Mouse (Mus musculus): Measurements from ENCODE around the gene Cds1. TPM values are rescaled to one million over a fixed set of nuclear protein-coding genes. Genes with fewer than 3 reads are reported as not detected.

Gene Cds1
- polyA plus RNA-seq, 1 experiment from 2014 or later = 2.5 TPM

DNA sequence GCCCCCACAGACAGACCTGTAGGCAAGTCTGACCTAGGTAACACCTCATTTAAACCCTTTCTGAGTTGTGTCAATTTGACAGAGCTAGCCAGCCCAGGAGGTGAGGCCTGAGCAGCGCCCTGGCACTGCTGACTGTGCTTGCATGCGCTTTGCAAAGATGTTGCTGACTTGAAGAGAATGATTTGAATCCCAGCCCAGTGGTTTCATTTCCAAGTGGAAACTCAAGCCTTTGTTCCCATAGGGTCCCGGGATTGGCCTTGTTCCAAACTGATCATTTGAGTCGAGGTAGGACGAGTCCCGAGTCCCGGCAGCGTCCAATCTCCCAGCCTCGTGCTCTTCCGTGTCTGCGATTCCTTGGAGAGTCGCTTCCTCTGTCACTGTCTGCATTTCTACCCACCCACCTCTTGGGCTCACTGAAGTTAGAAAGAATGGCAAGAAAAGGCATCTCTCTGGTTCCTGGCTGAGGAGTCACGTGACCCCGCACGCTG, 14.5 kb downstream of the Cds1 start:
- 87% methylated on average over 15 of the region's 15 CpGs for WGBS

GRCm38 (mm10) chr5:101780918-101781317, 16.0 kb downstream of the Cds1 start:
- 83% methylated on average over 4 of the region's 4 CpGs for WGBS
- Histone ChIP-seq H3K4me3 (no peak overlapping the region), H3K27me3 (no peaks in the 10 kb centered on the region), H3K9me3 (no peaks in the 10 kb centered on the region), H3K4me1 (no peaks in the 10 kb centered on the region), H3K9ac (no peak overlapping the region), H3K27ac (no peak overlapping the region), H3K36me3 (no peaks in the 10 kb centered on the region), H3K4me2 (replicated peaks) (no peak overlapping the region)
- ATAC-seq (ENCODE audit: insufficient number of reproducible peaks, insufficient read depth, low FRiP score, low TSS enrichment) = no peak

More for the DNA sequence above, 14.5 kb downstream of the Cds1 start:
- no peaks in the 10 kb centered on the region for H3K4me1 ChIP-seq
- H3K36me3 ChIP-seq = no peaks in the 10 kb centered on the region
- no peaks in the 10 kb centered on the region for H3K27me3 ChIP-seq
- ATAC-seq (ENCODE audit: insufficient number of reproducible peaks, insufficient read depth, low FRiP score, low TSS enrichment) = no peak
- H3K4me2 ChIP-seq (replicated peaks) = no peak overlapping the region
- H3K9me3 ChIP-seq = no peaks in the 10 kb centered on the region
- no peak overlapping the region for H3K4me3 ChIP-seq
- H3K9ac ChIP-seq = no peak overlapping the region
- H3K27ac ChIP-seq = no peak overlapping the region

GRCm38 (mm10) chr5:101784328-101784727, 19.4 kb downstream of the Cds1 start:
- no peaks in the 10 kb centered on the region for H3K27me3 ChIP-seq

DNA sequence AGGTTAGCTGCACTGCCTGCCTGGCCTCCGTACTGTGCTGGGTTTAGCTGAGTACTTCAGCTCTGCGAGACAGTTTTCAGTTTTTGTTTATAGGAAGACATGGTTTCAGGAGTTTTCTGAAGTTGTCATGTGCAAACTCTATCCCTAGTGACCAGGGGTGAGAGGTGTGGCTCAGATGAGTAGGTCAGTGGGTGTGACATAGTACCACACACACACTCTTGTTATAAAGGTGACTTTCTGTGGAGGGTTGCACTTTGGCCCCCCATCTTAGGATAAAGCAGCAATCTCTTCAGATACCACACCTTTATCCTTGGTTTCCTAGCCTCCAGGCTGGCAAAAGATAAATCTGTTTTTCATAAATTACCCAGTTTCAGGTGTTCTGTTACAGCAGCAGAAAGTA, 19.9 kb downstream of the Cds1 start:
- Histone ChIP-seq H3K4me3 (no peak overlapping the region), H3K4me1 (no peaks in the 10 kb centered on the region), H3K9me3 (no peaks in the 10 kb centered on the region), H3K9ac (no peak overlapping the region), H3K4me2 (replicated peaks) (no peak overlapping the region), H3K27me3 (no peaks in the 10 kb centered on the region), H3K36me3 (no peaks in the 10 kb centered on the region), H3K27ac (no peak overlapping the region)
- 85% methylated on average over 2 of the region's 2 CpGs for WGBS
- ATAC-seq (ENCODE audit: insufficient number of reproducible peaks, insufficient read depth, low FRiP score, low TSS enrichment) = no peak

More at GRCm38 (mm10) chr5:101784328-101784727, 19.4 kb downstream of the Cds1 start:
- H3K4me1 ChIP-seq = no peaks in the 10 kb centered on the region
- H3K9ac ChIP-seq = no peak overlapping the region
- no peak overlapping the region for H3K4me2 ChIP-seq (replicated peaks)
- no peaks in the 10 kb centered on the region for H3K9me3 ChIP-seq
- H3K4me3 ChIP-seq = no peak overlapping the region
- 73% methylated on average over 3 of the region's 3 CpGs for WGBS
- no peaks in the 10 kb centered on the region for H3K36me3 ChIP-seq
- no peak overlapping the region for H3K27ac ChIP-seq
- no peak for ATAC-seq (ENCODE audit: insufficient number of reproducible peaks, insufficient read depth, low FRiP score, low TSS enrichment)

- WGBS = 63% methylated on average over 4 of the region's 4 CpGs
- no peak overlapping the region for H3K4me3 ChIP-seq
- H3K36me3 ChIP-seq = no peaks in the 10 kb centered on the region
- no peak overlapping the region for H3K27ac ChIP-seq
- H3K9me3 ChIP-seq = no peaks in the 10 kb centered on the region
- no peak for ATAC-seq (ENCODE audit: insufficient number of reproducible peaks, insufficient read depth, low FRiP score, low TSS enrichment)
- H3K9ac ChIP-seq = no peak overlapping the region
- no peaks in the 10 kb centered on the region for H3K27me3 ChIP-seq
- H3K4me2 ChIP-seq (replicated peaks) = no peak overlapping the region
- no peaks in the 10 kb centered on the region for H3K4me1 ChIP-seq
Measured at GRCm38 (mm10) chr5:101785921-101786614, 21.1 kb downstream of the Cds1 start.

- Histone ChIP-seq H3K4me3 (no peak overlapping the region), H3K36me3 (no peaks in the 10 kb centered on the region), H3K27ac (no peak overlapping the region), H3K27me3 (no peaks in the 10 kb centered on the region), H3K4me1 (peaks cover 8% of the 10 kb centered on the region; the same call in 1 of the 2 replicates), H3K9me3 (no peaks in the 10 kb centered on the region), H3K4me2 (replicated peaks) (no peak overlapping the region), H3K9ac (no peak overlapping the region)
- ATAC-seq (ENCODE audit: insufficient number of reproducible peaks, insufficient read depth, low FRiP score, low TSS enrichment) = no peak
Measured at GRCm38 (mm10) chr5:101789770-101790169, 24.8 kb downstream of the Cds1 start.

GRCm38 (mm10) chr5:101790560-101790959, 25.6 kb downstream of the Cds1 start:
- H3K27me3 ChIP-seq = no peaks in the 10 kb centered on the region
- no peak overlapping the region for H3K9ac ChIP-seq
- no peak for ATAC-seq (ENCODE audit: insufficient number of reproducible peaks, insufficient read depth, low FRiP score, low TSS enrichment)
- no peak overlapping the region for H3K4me3 ChIP-seq
- no peak overlapping the region for H3K4me2 ChIP-seq (replicated peaks)
- no peaks in the 10 kb centered on the region for H3K9me3 ChIP-seq
- no peaks in the 10 kb centered on the region for H3K36me3 ChIP-seq
- WGBS = 51% methylated on average over 5 of the region's 5 CpGs
- no peak overlapping the region for H3K27ac ChIP-seq
- H3K4me1 ChIP-seq = peaks cover 8% of the 10 kb centered on the region; the same call in 1 of the 2 replicates

DNA sequence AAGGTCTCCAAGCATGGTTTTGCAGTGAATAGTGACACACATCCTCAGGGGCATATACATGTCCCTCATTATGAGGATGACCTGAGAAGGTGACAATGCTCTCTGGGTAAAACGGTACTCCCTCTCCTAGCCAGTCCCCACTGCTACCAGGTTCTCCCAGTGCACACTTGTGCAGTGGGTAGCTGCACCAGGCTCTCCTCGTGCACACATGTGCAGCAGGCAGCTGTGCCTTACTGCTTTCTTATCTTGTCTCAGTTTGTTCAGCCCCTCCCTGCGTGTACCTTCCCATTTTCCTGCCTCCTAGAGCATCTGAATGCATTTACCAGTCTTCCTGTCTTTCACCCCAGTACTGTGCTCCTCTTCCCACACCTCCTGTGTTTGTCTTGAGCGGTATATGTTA, 27.7 kb downstream of the Cds1 start:
- Histone ChIP-seq H3K27me3 (no peaks in the 10 kb centered on the region), H3K36me3 (no peaks in the 10 kb centered on the region), H3K9ac (no peak overlapping the region), H3K9me3 (no peaks in the 10 kb centered on the region), H3K4me2 (replicated peaks) (no peak overlapping the region), H3K27ac (no peak overlapping the region), H3K4me3 (no peak overlapping the region), H3K4me1 (peaks cover 8% of the 10 kb centered on the region; the same call in 1 of the 2 replicates)
- no peak for ATAC-seq (ENCODE audit: insufficient number of reproducible peaks, insufficient read depth, low FRiP score, low TSS enrichment)
- WGBS = 71% methylated on average over 4 of the region's 4 CpGs

DNA sequence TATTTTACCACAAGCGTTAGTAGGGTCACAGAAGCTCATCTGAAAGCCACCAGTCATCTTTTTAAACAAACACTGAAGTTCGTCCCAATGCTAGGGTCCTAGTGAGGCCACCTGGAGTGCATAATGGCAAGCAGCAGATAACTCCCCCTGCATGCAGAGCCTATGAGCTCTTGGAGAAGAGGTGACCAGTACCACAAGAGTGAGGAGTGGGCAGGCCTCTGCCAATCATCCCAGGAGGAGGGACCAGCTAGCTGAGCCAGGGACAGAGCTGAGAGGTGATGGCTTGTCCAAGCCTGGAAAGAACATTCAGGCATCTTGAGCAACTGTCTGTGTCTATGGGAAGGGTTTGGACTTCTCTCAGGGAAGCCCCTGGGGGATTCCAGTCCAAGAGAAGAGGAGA, 37.0 kb downstream of the Cds1 start:
- Histone ChIP-seq H3K36me3 (no peaks in the 10 kb centered on the region), H3K9ac (no peak overlapping the region), H3K27me3 (no peaks in the 10 kb centered on the region), H3K4me2 (replicated peaks) (no peak overlapping the region), H3K4me3 (no peak overlapping the region), H3K4me1 (no peaks in the 10 kb centered on the region), H3K27ac (no peak overlapping the region), H3K9me3 (0 out of 2 replicates have a peak, but pooled peaks cover 3% of the 10 kb centered on the region)
- no peak for ATAC-seq (ENCODE audit: insufficient number of reproducible peaks, insufficient read depth, low FRiP score, low TSS enrichment)
- 65% methylated on average over 2 of the region's 2 CpGs for WGBS

DNA sequence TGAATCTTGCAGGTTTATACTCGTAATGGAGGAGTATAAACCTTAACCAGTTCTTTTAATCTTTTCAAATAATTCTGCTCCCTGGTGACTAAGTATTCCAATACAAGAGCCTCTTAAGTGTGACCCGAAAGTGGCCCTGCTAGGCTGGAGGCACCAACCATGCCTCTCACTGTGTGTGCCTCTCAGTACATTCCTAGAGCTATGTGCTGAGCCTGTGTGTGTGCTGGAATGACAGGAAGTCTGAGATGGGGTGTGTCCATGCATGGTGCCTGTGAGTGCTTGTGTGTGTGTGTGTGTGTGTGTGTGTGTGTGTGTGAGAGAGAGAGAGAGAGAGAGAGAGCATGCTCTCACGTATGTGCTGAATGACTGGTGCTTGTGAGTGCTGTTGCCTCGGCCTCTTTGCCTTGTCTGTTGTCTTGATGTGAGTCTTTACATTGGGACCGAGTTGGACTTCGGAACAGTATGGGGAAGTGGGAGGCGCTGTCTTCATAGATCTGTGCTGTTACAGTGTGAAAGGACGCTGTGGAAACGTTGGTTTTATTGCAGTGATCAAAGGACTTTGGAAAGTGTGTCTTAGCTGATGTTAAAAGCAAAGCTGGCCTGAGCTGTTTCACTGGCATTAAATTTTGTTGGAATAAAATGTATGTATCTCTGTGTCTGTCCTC, 37.6 kb downstream of the Cds1 start:
- WGBS = 81% methylated on average over 9 of the region's 9 CpGs

GRCm38 (mm10) chr5:101811296-101812169, 46.6 kb downstream of the Cds1 start:
- WGBS = 91% methylated on average over 6 of the region's 6 CpGs

More for the DNA sequence above, 37.6 kb downstream of the Cds1 start:
- Histone ChIP-seq H3K9me3 (0 out of 2 replicates have a peak, but pooled peaks cover 3% of the 10 kb centered on the region), H3K9ac (no peak overlapping the region), H3K27me3 (no peaks in the 10 kb centered on the region), H3K36me3 (no peaks in the 10 kb centered on the region), H3K4me3 (no peak overlapping the region), H3K4me2 (replicated peaks) (no peak overlapping the region), H3K4me1 (no peaks in the 10 kb centered on the region), H3K27ac (no peak overlapping the region)
- no peak for ATAC-seq (ENCODE audit: insufficient number of reproducible peaks, insufficient read depth, low FRiP score, low TSS enrichment)

More at GRCm38 (mm10) chr5:101811296-101812169, 46.6 kb downstream of the Cds1 start:
- Histone ChIP-seq H3K4me2 (replicated peaks) (no peak overlapping the region), H3K4me1 (no peaks in the 10 kb centered on the region), H3K36me3 (no peaks in the 10 kb centered on the region), H3K9me3 (no peaks in the 10 kb centered on the region), H3K9ac (no peak overlapping the region), H3K4me3 (no peak overlapping the region), H3K27ac (no peak overlapping the region), H3K27me3 (no peaks in the 10 kb centered on the region)
- no peak for ATAC-seq (ENCODE audit: insufficient number of reproducible peaks, insufficient read depth, low FRiP score, low TSS enrichment)
